Comparison of ENCODE assay signal across 22 mouse cellular contexts in genomic region chr2:101520503-101520902, GRCm38 (mm10).
"Had no signal": no experiment of that assay in that cellular context is flagged by ENCODE, and none has a peak within 500 bp of the region (broad histone marks: within the 10 kb centered on the region; RNA-seq: fewer than 3 reads in every experiment).

No protein-coding gene starts in this region.

- ATAC-seq: liver, embryonic 12.5 days had no signal

- H3K36me3 ChIP-seq: limb, embryonic 10.5 days; limb, embryonic 13.5 days; liver, embryonic 12.5 days; liver, embryonic 15.5 days; lung, embryonic 15.5 days; midbrain, embryonic 10.5 days; neural tube, embryonic 13.5 days had no signal

- H3K4me3 ChIP-seq: layer of hippocampus, adult 2 months; limb, embryonic 10.5 days; limb, embryonic 13.5 days; liver, embryonic 12.5 days; liver, embryonic 15.5 days; lung, embryonic 15.5 days; megakaryocyte, embryonic 14.5 days; midbrain, embryonic 10.5 days; neural tube, embryonic 13.5 days had no signal

- H3K9me3 ChIP-seq: limb, embryonic 10.5 days; limb, embryonic 13.5 days; liver, embryonic 12.5 days; liver, embryonic 15.5 days; lung, embryonic 15.5 days; megakaryocyte, embryonic 14.5 days; midbrain, embryonic 10.5 days; neural tube, embryonic 13.5 days had no signal

- H3K4me2 ChIP-seq: limb, embryonic 13.5 days; liver, embryonic 12.5 days; liver, embryonic 15.5 days; lung, embryonic 15.5 days; neural tube, embryonic 13.5 days had no signal

- DNase-seq: kidney, adult 9 months; kidney, postnatal 25 days; layer of hippocampus, adult 9-11 months; liver; lung, adult 18-20 months; lung, postnatal 10 days; lung, postnatal 36 days; midbrain, embryonic 14.5 days; retina, postnatal 1 day; right cerebral cortex, postnatal 25 days; spleen, adult 18-20 months; thymus, adult 18-20 months; thymus, postnatal 36 days had no signal

- H3K4me1 ChIP-seq: limb, embryonic 10.5 days; limb, embryonic 13.5 days; liver, embryonic 12.5 days; liver, embryonic 15.5 days; lung, embryonic 15.5 days; megakaryocyte, embryonic 14.5 days; midbrain, embryonic 10.5 days; neural tube, embryonic 13.5 days had no signal

- H3K27ac ChIP-seq: layer of hippocampus, adult 2 months; limb, embryonic 10.5 days; limb, embryonic 13.5 days; liver, embryonic 12.5 days; liver, embryonic 15.5 days; lung, embryonic 15.5 days; midbrain, embryonic 10.5 days; neural tube, embryonic 13.5 days had no signal

- H3K27me3 ChIP-seq: limb, embryonic 13.5 days; liver, embryonic 12.5 days; liver, embryonic 15.5 days; lung, embryonic 15.5 days; neural tube, embryonic 13.5 days had no signal

- H3K9ac ChIP-seq: limb, embryonic 13.5 days; liver, embryonic 12.5 days; liver, embryonic 15.5 days; lung, embryonic 15.5 days; neural tube, embryonic 13.5 days had no signal
